Mouse (Mus musculus) left cerebral cortex, postnatal 10 days (tissue): Measurements from ENCODE around the gene Celf5. TPM values are rescaled to one million over a fixed set of nuclear protein-coding genes. Genes with fewer than 3 reads are reported as not detected.

Experiments
- DNase-seq, 2 experiments: peaks; one replicate each; pipeline ENCODE4 v3.0.0; 2021 to 2022; ENCODE audit warnings: low spot score in 2 of 2, mixed read lengths in 1 of 2; ENCODE audit errors: extremely low spot score in 1 of 2
- intact Hi-C: fragments of 180-260 bp; cut with DNase I; formaldehyde crosslinking; loops from one replicate; pipeline ENCODE4 v1.15.1; 2025
- total RNA-seq, 2 experiments: library from RNA; stranded (reverse); gene quantifications; 2 replicates each; pipeline ENCODE4 v1.2.3; 2021

The Celf5 gene
- total RNA-seq, 2 experiments from 2014 or later = 287 to 297 TPM

DNA sequence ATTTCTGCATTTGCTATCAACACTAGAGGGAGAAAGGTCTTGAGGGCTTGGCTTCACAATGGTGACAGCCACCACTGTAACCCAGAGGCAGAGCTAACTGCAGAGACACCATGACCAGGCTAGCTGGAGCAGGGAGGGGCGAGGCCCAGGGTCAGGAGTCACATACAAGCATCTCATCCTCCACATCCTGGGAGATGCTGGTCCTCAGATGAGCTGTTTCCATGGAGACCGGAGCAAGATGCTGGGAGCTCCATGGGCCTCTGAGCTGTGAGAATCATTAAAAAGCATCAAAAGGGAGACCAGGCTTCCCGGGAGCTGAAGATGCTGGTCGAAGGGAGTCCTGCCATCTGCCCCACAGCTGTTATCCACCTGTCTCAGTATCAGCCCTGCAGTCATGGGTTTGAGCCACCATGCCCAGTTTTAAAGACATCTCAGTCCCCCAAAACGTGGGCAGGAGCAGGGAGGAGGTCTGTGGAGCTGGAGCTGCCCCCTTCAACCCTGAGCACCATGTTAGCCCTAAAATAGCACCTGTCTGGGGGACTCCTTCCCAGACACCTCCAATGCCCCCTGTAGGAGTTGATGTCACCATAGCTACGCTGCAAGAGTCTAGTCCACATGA is 2.0 kb upstream of the Celf5 start:
- DNase-seq = no peak
- intact Hi-C loops = no loop called here

DNA sequence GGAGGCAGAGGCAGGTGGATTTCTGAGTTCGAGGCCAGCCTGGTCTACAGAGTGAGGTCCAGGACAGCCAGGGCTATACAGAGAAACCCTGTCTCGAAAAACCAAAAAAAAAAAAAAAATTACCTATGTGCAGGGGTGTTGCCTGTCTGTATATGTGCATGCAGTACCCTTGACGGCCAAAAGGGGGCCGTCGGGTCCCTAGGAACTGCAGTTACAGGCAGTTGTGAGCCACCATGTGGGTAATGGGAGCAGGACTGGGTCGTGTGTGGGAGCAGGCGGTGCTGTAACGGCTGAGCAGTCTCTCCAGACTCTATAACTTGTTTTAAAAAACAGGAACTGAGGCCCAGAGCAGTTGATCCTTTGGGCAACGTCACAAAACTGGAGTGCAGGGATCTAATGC is 1.5 kb upstream of the Celf5 start:
- no peak for DNase-seq
- intact Hi-C loops = no loop called here

DNA sequence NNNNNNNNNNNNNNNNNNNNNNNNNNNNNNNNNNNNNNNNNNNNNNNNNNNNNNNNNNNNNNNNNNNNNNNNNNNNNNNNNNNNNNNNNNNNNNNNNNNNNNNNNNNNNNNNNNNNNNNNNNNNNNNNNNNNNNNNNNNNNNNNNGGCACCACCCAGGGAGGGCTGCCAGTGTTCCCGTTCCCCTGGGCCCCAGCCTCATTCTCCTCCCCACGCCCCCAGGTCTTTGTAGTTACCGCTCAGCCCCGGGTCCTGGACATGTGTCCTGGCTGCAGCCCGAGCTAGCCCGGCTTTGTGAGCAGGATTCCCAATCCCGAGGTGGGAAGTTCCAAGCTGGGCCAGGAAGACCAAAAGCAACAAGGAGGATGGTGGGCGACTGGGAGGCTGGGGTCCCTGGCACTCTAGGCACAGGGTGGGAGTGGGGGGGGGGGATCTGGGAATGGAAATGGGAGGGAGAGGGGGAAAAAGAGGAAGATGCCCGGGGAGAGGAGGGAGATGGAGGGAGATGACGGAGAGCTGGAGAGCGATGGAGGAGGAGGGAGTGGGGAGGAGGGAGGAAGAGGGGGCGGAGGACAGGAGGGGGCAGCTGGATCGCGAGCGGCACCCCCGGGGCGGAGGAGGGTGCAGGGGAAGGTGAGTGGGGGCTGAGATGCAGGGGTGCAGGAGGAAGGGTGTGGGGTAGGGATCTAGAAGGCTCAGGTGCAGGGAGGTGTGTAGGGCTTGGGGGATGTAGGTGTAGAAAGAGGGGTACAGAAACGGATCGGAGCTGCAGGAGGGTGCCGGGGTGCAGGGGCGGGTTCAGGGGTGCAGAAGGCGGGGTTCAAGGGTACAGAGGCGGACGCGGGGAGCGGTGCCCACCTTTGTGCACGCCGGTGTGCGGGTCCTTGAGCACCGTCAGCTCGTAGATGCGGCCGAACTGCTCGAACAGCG is 640 bp downstream of the Celf5 start:
- intact Hi-C loops = no loop called here
- DNase-seq = no peak

DNA sequence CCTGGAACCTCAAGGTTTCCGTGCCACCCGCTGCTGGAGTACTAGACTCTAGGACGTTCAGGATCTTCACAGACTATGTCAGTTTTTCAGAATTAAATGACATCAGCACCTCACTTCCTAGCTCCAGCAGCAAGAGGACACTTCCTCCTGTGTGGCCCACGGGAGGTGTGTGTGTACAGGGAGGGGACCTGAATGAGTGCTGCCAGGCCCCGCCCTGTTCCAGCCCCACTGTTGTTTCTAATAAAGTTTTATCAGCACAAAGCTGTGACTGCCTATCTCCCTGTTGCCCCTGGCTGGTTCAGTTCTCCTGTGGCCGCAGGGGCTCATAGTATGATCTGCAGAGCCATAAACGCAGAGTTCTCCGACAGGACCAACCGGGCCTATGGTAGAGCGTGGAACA is 8.0 kb downstream of the Celf5 start:
- intact Hi-C loops = no loop called here

DNA sequence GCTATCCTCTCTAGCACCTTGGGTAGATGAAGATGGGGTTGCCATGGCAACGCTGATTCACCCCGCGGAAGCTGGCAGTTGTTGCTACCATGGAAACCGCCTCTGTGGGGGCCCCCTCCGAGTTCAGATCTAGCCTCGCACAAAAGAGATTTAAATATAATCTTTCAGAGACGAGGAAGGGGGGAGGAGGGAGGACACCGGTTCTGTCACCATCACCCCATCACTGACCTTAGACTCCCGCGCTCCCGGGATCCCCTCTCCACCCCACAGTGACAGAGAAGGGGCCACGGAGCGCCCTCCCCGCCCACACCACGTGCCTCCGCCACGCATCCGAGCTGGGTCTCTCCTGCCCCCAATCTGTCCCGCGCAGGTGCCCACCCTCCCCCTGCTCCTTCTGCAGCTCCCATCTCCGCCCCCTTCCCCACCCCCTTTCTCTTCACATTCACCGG is 9.5 kb downstream of the Celf5 start:
- intact Hi-C loops = no loop called here
- peak; percentile 88 to 89 for DNase-seq

More for the DNA sequence above, 8.0 kb downstream of the Celf5 start:
- no peak for DNase-seq

DNA sequence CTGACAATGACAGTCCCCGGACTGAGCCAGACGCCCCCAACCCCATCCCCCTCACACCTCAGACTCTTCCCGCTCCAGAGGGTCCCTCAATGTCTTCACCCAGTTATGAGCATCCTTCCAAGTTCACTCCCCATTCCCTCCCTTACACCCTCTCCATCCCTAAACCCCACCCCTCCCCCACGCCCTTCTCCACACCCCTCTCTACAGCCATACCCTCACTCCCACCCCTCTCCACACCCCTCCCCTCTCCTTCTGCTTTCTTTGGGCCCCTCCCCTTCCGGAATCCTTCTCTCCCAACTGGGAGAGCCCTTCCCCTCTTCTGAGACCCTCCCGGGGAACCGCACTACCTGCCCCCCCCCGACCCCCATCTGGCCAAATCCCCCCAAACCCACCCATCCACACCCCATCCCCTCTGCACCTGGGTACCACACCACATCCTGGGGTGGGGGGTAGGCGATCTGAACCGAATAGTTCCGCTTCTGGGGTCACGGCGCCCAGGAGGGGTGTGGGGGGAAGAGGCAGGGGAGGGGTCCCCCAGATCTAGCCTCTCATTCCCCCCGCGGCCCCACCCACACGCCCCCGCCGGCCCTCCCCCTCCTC is 10.0 kb downstream of the Celf5 start:
- intact Hi-C loops = no loop called here

DNA sequence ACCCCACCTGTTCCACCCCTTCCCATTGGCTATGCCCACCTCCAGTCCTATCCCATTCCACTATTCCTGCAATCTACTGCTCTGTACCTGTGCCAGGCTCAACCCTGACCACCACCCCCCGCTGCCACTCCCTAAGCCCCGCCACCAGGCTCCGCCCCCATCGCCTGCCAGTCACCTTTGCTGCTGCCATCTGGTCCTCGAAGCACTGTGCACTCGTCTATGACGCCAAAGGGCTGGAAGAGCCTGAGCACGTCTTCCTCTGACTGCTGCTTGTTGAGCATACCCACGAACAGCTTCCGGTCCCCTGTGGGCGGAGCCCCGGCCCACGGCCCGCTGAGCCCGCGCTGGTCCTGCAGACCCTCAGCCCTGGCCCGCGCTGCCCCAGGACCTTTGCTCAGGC is 12.1 kb downstream of the Celf5 start:
- intact Hi-C loops = no loop called here
- peak in 1 of 2 experiments; percentile 68 for DNase-seq

More for the DNA sequence above, 10.0 kb downstream of the Celf5 start:
- DNase-seq = peak in 1 of 2 experiments; percentile 49

DNA sequence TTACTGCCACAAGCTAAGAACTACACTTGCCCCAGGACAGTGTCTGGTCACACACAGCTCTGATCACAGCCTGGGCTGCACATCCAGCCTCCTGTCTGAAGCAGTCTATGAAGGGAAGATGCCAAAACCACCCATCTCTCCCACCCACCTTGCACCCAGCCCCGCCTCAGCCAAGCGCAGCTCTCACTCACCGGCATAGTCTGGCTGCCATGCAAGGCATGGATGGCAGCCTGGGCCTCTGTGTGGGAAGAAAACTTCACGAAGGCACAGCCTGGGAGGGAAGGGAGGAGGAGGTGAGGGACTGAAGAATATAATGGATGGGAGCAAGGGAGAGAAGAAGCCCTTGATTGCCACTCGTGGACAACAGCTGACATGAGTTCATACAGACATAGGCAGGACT is 13.3 kb downstream of the Celf5 start:
- DNase-seq = peak in 1 of 2 experiments; percentile 55
- intact Hi-C loops = no loop called here

DNA sequence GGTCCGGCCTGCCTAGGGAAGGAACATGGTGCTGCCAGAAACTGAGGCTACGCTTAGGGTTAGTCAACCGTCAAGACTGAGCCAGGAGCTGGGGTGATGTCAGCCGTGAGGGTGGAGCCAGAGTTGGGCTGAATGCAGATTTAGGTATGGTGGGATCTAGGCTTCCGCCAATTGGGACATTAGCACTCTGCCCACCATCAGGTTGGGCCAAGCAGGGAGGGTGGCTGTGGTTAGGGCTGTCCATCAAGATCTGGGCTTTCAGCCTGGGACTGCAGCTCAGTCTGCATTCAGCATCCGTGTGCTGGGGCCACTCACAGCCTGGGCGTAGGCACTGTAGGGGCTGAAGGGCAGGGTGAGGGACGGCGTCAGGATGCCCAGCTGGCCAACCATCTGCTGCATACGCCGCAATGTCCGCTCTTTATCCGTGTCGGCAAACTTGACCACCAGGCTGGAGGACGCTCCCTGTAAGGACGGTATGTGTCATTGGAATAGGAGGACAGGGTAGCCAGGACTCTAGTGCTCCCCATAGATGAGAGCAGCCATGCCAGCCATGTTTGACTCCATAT is 14.8 kb downstream of the Celf5 start:
- intact Hi-C loops = no loop called here
- DNase-seq = peak in 1 of 2 experiments; percentile 31

DNA sequence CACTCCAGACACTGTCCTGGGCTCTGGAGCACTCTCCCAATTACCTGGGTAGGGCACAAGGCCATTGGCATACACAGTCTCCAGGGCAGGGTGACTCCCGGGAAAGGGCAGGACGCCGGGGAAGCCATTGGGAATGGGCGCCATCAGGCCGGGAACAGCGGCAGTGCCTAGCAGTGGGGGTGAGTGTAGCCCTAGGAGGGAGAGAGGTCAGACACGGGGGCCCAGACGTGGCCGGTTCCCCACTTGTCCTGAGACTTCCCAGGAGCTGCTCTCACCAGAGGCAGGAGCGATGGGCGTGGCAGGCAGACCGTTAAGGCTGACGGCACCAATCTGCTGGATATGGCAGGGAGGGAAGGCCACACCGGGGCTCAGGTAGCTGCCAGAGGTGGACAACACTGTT is 15.6 kb downstream of the Celf5 start:
- DNase-seq = peak in 1 of 2 experiments; percentile 35
- intact Hi-C loops = no loop called here

DNA sequence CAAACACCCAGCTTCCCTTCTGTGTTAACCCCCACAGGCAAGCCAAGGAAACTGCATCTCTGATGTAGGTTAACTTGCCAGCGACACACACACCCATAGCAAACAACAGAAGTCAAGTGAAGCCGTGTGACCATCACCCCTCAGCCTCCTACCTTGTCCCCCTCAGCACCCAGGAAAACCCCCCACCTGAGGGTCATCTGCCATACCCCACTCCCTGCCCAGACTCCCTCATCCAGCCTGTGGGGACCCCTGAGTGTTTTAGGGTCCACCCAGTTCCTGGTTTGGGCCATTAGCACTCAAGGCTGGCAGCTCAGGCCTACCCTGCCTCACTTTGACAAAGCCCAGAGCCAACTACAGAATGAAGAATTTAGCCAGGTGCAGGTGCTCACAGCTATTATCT is 16.4 kb downstream of the Celf5 start:
- no peak for DNase-seq
- intact Hi-C loops = no loop called here

DNA sequence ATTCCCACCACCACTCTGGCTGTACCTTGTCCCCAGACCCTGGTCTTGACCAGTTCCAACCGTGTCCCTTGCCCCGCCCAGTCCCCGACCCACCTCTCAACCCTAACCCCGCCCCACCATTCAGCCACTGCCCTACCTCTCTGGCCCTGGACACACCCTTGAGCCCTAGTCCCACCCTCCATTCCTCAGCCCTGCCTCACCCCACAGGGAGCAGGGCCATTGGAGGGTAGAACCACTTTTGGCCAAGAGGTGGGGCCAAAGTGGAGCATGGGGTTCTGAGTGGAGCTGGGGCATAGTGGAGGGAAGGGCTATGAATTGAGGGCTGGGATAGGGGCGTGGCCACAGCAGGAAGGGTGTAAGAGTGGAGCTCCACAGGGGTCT is 17.3 kb downstream of the Celf5 start:
- peak in 1 of 2 experiments; percentile 37 for DNase-seq
- intact Hi-C loops = no loop called here

DNA sequence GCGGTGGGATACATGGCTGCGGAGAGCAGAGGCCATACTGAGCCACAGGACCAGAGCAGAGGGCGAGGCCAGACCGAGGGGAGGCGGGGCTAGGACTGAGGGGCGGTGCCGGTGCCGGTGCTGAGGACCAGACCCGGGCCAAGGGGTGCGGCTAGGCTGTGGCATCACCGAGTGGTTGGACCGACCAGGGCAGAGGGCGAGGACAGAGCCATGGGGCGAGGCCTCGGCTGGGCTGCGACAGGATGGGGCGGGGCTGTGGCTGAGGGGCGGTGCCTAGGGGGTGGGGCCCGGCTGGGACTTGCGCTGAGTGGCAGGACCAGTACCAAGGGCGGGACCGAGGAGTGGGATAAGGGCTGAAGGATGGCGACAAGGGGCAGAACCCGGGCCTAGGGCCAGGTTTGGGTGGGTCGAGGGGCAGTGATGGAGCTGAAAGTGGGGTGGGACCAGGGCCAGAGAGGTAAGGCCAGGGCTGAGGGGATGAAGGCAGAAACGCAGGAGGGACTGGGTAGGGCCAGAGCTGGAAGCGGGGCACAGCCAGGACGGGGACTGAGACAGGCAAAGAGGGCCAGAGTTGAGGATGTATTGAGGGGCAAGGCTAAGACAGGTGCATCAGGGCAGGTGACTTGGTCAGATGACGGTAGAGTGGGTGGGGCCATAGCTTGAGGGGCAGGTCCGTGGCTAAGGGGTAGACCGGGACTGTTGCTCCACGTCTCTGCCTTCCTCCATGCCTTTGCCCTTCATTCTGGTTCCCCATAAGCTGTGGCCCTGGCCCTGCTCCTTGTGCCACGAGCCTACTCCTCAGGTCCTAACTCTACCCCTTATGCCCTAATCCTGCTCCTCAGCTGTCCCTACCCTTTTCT is 17.9 kb downstream of the Celf5 start:
- intact Hi-C loops = no loop called here
- peak in 1 of 2 experiments; percentile 73 for DNase-seq

DNA sequence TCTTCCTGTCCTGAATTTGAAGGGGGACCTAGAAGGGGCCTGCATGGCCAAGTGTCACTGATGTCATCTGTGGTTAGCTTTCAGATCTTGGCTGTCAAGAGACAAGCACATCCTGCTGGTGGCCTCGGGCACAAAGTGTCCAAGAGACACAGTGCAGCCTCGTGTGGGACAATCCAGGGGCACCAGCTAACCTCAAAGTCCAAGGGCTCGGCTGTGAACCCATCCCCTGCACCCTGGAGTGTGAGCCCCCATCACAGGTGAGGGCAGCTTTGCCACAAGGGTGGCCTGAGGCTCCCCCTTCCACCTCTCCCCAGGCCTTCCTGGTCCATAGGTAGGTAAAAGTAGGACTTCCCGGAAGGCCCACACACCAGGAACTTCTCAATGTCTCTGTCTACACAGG is 19.0 kb downstream of the Celf5 start:
- peak in 1 of 2 experiments; percentile 24 for DNase-seq
- intact Hi-C loops = no loop called here

DNA sequence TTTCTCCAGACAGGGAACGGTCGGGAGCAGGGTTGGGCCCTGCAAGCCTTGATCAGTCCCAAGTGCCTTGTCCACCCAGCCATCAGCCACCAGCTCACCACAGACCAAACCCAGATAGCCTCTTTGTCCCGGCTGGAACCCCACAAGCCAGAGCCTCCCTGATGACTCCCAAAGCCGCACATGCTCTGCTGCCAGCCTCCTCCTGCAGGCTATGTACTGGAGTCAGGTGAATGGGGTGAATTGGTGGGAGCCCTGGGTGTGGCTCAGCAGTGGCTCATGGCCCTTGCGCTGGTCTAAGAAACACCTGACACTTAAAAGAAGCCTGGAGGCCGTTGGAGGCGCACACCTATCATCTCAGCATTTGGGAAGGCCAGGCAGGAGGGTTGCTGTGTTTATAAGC is 19.6 kb downstream of the Celf5 start:
- DNase-seq = peak in 1 of 2 experiments; percentile 26
- intact Hi-C loops = no loop called here

DNA sequence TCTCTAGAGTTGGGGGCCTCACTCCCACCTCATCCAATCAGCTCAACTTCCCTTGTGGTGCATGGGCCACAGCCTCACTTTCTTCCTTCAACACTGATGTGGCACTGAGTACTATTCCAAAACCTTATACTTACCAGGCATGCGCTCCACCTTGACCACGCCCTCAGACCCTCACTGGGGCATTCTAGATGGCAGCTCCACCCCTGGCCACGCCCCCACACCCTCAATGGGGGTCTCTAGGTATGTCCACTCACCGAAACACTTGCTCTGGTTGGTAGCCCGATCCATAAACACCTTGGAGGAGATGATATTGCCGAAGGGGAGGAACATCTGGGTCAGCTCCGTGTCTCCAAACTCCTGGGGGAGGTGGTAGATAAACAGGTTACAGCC is 20.1 kb downstream of the Celf5 start:
- intact Hi-C loops = no loop called here
- DNase-seq = peak in 1 of 2 experiments; percentile 46

DNA sequence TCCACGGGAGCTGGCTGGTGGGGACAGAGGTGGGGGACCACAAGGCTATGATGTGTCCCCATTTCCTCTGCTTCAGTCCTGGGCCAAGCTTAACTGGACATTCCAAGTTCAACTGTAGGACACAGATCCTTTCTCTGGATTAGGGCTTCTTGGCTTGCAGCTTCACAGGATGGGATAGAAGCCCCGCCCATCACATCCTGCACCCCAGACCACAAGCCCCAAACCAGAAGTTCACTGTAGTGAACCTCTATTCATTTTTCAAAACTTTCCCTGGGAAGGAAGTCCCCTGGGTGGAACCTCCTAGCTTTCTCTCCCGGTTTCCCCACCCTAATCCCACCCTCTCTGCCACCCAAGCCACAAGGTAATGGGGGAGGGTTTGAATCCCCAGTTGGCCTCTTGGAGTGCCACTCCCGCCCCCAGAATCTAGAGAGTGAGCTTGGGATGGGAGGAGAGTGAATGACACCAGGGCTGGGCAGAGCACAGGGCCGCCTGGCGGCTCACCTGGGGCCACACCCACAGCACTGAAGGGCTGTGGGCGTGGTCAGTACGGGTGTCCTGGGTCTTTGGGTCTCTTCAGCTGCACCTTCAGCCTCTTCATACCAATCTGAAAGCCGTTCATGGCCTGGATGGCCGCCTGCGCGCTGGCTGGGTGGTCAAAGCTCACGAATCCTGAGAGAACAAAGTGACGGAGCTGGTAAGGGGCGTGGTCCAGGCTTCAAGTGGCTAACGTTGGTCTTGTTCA is 20.7 kb downstream of the Celf5 start:
- peak in 1 of 2 experiments; percentile 31 for DNase-seq
- intact Hi-C loops = no loop called here

DNA sequence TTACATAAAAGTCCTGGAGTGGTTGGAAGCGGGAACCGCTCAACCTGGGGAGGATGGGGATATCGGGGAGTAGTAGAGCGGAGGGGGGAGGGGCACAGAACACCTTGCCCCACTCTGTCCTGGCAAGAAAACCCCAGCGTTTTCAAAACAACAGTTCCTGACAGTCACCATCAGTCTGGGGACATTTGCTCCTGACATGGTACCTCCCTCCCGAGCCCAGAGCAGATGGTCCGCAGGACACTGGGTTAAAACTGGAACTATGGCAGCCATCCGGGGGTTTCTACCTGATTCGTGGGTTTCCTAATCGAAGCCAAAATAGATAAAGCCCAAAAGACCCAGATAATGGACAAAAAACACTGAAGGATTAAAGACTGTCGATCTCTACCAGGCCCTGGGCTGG is 21.6 kb downstream of the Celf5 start:
- no peak for DNase-seq
- intact Hi-C loops = no loop called here
